Mouse (Mus musculus) layer of hippocampus, postnatal 25 days (tissue): ENCODE measurements at regions not wholly inside any gene's neighbourhood (a gene's known extent, or its start where the extent isn't known, plus 50 kb on each side); places are given as distances from the start of the nearest gene placed in this dataset.

Experiments
- DNase-seq, 2 experiments: peaks; one replicate each; pipeline ENCODE4 v3.0.0; 2022; ENCODE audit warnings: mixed read lengths in 2 of 2, low spot score in 1 of 2; ENCODE audit errors: extremely low spot score in 1 of 2

DNA sequence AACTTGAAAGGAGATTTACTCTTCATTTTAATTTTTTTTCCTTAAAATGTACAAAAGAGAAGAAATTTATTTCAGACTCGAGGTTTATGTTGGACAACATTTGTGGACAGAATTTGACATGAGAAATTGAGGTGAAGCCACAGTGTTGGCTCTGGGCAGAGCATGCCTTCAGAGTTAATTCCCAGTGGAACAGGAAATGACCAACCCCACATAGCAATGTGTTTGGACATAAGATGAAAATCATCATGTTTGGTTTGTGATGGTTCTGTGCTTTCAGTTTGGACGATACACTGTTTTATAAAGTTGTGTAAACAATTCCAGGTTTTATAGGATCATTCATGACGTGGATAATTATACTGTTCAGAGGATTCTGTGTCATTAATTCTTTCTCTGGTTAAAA, 271.9 kb upstream of the Mettl25 start:
- no peak for DNase-seq

DNA sequence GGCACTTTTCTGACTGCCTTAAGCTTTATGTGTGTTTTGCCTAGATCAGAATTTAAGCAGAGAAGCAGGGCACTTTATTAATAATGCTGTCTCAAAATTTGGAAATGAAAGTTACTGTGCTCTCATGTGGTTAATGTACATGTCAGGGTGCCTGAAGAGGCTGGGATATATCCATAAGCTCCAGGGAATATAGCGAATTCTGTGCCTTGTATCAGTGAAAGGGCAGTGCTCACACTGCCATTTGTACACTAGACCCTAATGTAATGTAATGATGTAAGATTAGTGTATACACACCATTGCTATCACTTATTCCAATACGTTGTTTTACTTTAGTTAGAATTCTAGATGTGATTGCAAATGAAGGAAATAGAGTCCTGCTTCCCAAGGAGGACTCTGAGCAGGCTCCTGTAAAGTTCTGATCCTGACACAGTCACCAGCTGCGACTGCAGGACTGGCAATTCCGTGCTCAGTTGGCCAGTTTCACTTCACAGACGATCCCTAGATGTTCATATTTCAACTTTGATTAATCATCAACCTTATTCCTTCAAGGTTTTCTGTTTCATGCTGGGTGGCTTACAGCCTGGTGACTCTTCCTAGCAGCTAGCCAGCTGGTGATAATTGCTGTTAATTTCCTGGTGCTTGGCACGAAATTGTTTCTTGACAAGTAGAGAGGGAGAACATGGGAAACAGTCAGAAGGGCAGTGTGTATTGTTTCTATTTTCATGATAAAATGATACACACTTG, 273.7 kb upstream of the Mettl25 start:
- DNase-seq: no peak

DNA sequence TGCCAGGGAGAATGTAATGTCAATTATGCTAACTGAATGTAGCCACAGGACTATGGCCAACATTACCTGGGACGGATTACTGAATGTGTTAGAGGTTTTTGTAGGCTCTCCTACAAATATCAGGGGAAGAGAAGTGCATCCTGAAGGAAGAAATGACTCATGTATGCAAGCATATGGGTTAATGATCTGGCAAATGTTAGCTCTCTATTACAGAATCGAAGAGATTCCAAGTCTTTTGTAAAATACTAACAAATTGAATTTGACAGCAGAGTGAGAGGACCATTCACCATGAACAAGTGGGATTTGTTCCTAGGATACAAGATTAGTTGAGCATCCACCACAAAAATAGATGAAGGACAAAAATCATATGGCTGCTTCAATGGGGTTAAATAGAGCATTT, 280.6 kb upstream of the Mettl25 start:
- no peak for DNase-seq

DNA sequence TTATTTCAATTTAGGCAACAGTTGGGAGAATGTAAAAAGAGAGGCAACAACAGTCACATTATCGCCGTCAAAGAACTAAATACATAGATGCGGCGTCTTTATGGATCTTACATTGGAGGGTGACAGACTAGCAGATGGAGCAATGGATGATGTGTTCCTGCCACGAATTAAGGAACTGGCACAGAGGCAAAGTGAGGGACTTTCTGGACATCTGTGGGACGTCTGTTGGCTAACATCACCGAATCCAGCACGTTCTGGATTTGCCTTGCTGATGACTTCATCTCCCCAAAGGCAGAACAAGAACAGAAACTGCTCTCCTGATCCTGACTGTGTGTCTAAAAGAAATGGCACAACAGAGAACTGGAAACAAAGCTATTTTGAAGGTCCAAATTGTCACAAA, 281.8 kb upstream of the Mettl25 start:
- DNase-seq: no peak

DNA sequence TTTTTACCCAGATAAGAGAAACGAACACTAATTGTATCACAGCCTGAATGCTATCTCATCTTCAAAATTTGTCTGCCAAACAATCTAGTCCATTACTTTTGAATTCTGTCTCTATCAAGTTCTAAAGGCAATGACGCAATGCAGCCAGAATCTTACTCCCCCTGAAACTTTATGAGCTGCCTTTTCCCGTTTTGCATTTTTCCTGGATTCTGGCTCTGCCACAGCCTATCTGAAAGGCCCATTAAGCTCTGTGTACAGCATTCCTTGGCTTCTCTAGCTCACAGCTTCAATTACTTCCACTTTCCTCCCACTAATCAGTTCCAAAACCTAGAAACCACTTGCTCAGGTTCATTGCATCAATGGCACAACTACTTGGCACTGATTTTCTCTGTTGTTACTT, 298.0 kb upstream of the Ppfia2 start:
- no peak for DNase-seq

DNA sequence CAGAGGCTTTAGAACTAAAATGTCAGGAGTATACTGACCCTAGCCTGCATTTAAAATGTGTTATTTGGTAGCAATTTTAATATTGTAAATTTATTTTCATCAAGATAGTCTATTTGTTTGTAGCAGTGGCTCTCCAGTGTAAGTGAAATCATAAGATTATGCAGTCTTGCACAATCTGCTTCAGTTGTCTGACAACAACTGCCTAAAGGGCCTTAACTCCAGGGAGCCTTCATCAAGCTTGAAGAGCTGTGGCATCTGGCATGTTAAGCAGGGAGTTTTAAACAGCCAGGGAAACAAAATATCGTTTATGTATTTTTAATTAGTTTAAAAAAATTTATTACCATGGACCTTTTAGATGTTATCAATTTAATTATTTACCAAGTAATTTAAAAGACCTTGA, 295.7 kb upstream of the Ppfia2 start:
- DNase-seq: no peak

DNA sequence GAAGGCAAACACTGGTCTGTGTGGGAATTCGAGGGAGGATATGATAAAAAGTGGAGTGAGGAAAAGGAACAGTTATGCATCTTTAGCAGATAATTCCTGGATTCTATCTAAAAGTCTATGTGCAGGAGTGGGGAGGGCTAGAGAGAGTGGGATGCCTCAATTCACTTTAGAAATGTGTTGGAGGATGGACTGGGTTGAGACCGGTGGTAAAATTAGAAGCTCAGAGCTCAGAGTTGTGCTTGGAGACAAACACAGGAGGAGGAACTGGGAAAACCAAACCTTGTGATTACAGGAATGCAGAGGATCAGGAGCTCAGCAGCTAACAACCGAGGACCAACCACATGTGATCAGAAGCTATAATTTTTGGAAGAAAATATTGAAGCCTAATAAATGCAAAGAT, 290.5 kb upstream of the Ppfia2 start:
- DNase-seq: no peak

DNA sequence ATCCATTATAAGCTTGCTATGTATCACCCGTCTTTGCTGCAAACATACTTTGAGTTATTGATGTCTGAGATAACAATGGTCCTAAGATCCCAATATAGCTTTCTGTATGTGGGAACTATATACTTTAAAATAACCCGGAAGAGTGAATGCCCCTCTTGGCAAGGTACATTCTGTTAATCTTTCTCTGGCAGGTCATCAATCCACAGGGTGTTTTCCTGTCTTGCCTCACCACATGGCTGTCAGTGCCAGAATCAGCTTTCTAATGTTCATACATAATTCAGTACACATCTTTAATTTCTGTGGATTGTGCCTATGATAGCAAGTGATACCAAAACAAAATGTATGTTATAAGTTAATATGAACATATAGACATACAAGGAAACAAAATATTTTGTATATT, 267.6 kb upstream of the Ppfia2 start:
- DNase-seq: no peak

DNA sequence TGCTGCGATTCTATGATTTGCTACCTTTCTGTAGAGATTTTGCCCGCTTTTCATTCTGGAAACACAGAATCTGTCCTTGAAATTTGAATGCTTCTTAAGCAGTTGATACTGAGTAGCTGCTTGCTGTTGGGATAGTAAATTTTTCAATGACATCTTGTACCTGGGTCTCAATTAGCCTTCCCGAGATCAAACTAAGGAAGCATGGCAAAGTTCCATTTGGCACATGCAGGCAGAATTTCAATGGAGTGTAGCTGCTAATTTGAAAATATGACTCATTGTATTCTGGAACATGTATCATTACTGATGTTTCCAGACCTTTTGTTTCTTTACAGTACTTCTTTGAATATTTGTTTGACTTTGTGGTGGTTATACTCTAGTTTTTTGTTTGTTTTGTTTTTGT, 245.9 kb upstream of the Ppfia2 start:
- DNase-seq: no peak

DNA sequence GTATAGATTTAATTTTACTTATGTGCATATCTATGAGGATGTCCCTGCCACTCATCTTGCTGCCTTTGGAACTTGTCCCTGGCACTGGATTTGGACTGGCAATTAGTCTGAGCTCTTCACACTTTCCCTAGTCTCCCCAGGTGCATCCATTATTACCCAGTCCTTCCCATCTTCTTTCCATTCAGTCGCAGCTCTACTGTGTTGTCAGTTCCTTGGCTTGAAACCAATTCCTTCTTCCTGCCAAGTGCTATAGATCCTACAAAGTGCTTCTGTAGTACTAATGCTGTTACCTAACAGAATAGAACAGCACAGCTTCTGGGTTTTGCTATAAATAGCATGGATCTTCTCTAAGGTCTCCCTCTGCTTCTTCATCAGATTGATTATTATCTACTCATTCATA, 228.0 kb upstream of the Ppfia2 start:
- no peak for DNase-seq

DNA sequence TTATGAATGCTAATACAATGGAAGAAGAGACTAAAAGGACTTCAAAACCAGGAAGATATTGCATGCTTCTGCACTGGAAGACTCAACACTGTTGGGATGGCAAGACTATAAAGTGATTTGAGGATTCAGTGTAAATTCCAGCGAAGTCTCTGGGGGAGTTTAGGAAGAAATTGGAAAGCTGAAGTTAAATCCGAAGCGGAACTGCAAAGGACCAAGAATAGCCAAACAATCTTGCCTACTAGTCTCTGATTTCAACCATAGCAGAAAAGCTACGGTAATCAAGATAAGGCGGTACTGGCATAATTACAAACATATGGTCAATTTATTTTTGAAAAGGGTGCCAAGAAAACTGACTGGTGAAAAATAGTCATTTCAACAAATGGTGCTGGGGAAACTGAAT, 216.0 kb upstream of the Ppfia2 start:
- DNase-seq: no peak

DNA sequence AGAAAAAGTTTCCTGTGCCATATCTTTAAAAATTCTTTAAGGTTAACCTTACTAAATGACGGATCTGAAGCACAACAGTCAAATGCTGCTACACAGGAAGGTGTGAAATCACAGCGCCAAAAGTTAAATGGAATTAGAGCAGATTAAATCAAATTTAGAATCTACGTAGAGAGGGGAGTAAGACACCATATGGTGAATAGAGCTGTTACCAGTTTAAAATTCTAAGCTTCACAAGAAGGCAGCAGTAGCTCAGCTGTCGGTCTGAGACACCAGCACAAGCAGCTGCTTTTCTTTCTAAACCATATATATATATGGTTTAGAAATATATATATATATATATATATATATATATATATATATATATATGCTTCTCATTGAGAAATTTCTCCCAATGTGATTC, 210.3 kb upstream of the Ppfia2 start:
- no peak for DNase-seq

DNA sequence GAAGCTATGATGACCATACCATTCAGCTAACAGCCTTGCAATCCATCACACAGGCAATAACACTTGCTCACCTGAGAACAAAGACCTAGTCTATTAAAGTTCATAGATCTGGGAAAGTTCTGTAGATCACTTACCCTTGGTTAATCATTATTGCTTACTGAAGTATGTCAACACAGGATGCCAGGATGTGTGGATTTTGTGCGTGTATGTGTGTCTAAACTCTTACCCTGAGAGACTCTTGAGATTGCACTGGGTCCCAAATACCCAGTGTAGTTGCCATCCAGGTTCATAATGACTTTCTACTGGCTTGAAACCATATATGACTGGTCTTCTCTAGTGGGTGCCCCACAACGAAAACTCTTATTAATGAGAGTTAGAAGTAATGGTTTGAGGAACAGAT, 196.8 kb upstream of the Ppfia2 start:
- DNase-seq: no peak

DNA sequence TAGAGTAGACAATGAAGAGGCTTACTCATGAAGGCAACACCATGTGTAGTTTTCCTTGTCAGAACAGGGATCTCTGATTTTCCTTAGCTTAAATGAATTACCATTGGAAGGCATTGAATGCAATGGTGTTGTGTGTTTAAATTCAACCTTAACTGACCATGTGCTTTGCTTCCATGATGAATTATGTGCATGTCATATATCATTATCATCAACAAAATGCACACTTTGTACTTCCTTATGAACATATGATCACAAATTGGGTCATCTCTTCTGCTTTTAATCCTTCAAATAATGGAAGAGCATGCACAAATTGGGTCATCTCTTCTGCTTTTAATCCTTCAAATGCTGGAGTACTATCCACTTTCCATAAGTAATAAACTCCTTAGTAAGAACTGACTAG, 180.2 kb upstream of the Ppfia2 start:
- DNase-seq: no peak

DNA sequence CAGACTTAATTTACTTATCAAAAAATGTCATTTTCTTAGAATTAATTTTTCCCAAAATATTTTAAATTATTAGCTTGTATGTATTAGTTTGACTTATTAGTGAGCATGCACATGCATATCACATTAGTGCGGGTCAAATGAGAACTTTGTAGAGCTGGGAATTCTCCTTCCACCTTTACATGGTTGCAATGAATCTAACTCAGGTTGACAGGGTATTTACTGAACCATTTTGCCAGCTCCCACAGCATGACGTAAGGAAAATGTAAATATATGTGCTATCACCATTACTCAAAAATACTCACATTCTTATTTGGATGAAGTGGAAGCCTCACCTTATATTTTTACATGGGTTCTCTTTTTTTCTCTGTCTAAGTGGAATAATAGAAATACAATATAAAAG, 179.4 kb upstream of the Ppfia2 start:
- DNase-seq: no peak

DNA sequence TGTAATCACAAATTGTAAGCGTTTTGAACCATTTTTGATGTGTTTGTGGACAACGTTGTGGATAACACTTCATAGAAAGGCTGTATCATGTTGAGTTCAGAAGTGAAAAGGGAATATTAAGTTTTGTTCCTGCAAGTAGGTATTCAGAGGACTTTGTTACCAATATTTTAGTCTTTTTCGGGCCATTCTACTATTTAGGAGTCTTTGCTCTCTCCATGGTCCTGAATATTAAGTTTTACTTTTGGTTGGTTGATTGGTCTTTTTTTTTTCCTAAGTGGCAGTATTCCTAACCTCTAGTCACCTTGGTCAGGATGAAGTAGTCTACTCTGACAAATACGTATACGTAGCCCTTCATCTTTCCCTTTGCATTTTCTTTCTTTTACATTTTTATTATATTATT, 174.6 kb upstream of the Ppfia2 start:
- DNase-seq: no peak

DNA sequence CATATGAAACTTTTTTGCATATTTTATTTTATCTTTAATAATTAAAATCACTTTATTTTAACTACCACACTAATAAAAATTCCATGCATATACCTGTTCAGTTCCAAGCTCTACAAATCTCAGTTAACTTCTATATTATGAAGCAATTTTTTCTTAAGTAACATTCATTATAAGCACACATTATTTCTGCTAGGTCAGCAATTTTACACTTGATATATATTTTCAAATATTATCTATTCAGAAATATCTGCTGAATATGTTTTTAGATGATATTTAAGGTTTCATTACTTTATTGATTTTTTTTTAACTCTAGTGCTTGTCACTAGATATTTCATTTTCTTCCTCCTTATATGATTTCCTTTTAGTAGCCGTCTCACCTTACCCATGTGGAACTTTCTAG, 135.0 kb upstream of the Ppfia2 start:
- DNase-seq: no peak

DNA sequence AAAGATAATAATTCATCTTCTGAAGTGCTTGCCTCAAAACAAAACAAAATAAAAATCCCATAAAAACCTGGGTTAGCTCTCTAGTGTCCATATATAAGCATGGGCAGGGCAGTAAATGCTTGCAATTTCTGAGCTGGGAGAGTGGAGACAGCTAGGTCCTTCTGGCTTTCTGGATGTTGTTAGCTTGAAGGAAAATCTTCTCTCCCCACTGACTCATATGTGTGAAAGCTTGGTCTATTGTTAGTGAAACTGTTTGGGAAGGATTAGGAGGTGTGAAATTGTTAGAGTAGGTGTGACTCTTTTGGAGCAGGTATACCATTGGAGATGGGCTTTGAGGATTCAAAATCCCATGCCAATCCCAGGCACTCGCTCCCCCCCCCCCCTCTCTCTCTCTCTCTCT, 118.5 kb upstream of the Ppfia2 start:
- no peak for DNase-seq

DNA sequence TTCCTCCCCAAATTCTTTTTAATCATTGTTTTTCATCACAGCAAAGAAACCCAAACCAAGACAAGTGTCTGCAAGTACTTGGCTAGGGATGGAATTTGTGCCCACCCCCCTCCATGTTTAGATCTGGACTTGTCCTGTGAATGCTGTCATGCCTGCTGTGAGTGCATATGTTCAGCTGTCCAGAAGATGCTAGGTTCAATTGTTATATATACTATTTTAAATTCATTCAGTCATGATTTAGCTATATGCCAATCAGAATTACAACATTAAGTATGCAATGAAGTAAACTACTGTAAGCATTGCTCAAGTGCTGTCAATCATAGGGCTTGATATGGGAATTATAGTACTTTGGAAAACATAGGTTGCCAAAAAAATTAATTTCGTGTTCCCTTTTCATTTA, 94.5 kb upstream of the Ppfia2 start:
- DNase-seq: no peak

DNA sequence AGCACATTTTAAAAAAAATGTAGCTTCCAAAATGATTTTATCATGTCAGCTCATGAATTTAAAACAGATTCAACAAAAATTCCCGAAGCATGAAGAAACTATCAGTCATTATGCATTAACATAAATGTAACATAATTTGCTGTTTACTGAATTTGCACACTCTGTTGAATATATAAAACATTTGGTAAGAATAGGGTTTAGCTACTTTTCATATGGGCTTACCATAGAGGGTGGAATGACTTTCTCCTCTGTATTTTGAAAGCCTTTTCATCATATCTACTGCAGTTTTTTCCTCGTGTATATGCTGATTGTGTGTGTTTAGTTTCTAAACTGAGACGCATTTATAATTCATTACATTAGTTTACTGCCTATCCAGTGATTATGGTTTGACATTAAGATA, 94.0 kb upstream of the Ppfia2 start:
- no peak for DNase-seq

DNA sequence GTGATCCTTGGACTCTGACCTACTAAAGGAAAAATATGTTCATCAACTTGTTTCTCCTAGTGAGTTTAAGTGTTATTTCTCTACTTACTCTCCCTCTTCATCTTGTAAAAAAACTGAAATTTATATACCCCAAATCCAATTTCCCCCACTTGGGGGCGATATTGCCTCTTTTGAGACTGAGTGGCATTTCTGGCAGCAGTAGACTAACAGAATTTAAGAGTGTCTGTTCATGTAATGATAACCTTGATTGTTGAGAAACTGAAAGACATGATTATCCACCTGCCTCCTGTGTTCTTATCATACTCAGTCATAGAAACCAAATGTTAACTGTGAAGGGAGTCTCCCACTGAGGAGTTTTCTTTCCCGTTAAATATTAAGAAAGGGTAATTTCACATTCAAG, 89.5 kb upstream of the Ppfia2 start:
- DNase-seq: peak in 1 of 2 experiments; percentile 53

DNA sequence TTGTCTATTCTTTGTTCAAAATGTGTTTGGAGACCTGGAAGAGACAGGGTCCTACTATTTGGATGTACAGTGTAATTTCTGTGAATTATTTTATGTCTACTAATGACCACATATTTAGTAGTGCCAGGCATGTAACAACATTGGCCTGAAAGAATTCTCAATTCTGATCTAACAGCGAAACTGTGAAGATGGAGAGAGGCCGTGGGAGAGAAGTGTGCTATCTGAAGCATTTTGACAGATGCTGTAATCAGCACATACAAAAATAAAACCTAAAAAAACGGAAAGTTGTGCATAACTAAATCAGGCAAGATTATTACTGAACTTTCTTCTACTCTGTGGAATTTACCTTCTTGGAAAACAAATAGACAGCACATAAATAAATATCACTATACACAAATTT, 61.4 kb upstream of the Ppfia2 start:
- no peak for DNase-seq

DNA sequence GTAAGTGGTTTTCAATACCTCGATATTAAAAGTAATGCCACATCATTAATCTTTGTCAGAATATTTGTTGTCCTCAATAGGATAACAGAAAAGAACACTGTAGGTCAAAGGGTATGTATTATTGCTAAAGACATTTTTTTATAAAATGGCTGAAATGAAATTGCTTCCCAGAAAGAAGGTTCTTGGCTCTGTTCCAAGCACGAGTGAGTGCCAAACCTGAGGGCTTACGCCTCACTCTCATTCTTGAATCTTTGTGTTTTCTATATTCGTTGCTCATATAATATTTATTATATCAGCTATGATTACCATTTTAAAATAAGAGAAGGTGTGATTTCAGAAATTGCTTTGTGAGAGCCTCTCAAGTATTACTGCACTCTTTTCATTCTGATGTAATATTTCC, 57.0 kb upstream of the Ppfia2 start:
- DNase-seq: no peak
